Mouse (Mus musculus): ENCODE data around the gene Usp36. TPM values are rescaled to one million over a fixed set of nuclear protein-coding genes. Genes with fewer than 3 reads are reported as not detected.

Gene Usp36
- polyA plus RNA-seq, 1 experiment from 2014 or later: 11.6 TPM

GRCm38 (mm10) chr11:118297967-118298366 lies 7.9 kb upstream of the Usp36 start:
- Histone ChIP-seq H3K4me2 (no peak overlapping the region), H3K27me3 (no peaks in the 10 kb centered on the region), H3K36me3 (peaks cover 9% of the 10 kb centered on the region), H3K9me3 (replicated peaks) (no peaks in the 10 kb centered on the region), H3K4me3 (no peak overlapping the region), H3K27ac (no peak overlapping the region), H3K4me1 (replicated peaks) (no peaks in the 10 kb centered on the region), H3K9ac (no peak overlapping the region)
- ATAC-seq (replicated peaks; ENCODE audit: insufficient number of reproducible peaks, insufficient read depth, low FRiP score, low read depth): no peak
- 79% methylated on average over 3 of the region's 3 CpGs for WGBS

- Histone ChIP-seq H3K4me2 (no peak overlapping the region), H3K36me3 (no peaks in the 10 kb centered on the region), H3K27me3 (no peaks in the 10 kb centered on the region), H3K4me3 (no peak overlapping the region), H3K9ac (no peak overlapping the region), H3K4me1 (replicated peaks) (peaks cover 6% of the 10 kb centered on the region), H3K9me3 (replicated peaks) (no peaks in the 10 kb centered on the region), H3K27ac (no peak overlapping the region)
- 83% methylated on average over 1 of the region's 2 CpGs for WGBS
- ATAC-seq (replicated peaks; ENCODE audit: insufficient number of reproducible peaks, insufficient read depth, low FRiP score, low read depth): no peak
These were observed 5.0 kb upstream of the Usp36 start for GRCm38 (mm10) chr11:118295026-118295425.

GRCm38 (mm10) chr11:118292671-118293070 lies 2.6 kb upstream of the Usp36 start:
- Histone ChIP-seq H3K9me3 (replicated peaks) (no peaks in the 10 kb centered on the region), H3K36me3 (no peaks in the 10 kb centered on the region)

GRCm38 (mm10) chr11:118289562-118289961 lies 482 bp downstream of the Usp36 start:
- Histone ChIP-seq H3K4me3 (peak overlapping the region; percentile 97), H3K9me3 (replicated peaks) (no peaks in the 10 kb centered on the region), H3K27ac (peak overlapping the region; percentile 88), H3K4me1 (replicated peaks) (peaks cover 24% of the 10 kb centered on the region), H3K36me3 (peaks cover 25% of the 10 kb centered on the region), H3K9ac (peak overlapping the region; percentile 96), H3K4me2 (peak overlapping the region; percentile 87), H3K27me3 (no peaks in the 10 kb centered on the region)
- WGBS: under 1% methylated on average over 22 of the region's 22 CpGs
- no peak; the same call in 1 of the 2 replicates for ATAC-seq (replicated peaks; ENCODE audit: insufficient number of reproducible peaks, insufficient read depth, low FRiP score, low read depth)

More at GRCm38 (mm10) chr11:118292671-118293070, 2.6 kb upstream of the Usp36 start:
- 61% methylated on average over 6 of the region's 6 CpGs for WGBS
- no peak overlapping the region for H3K4me3 ChIP-seq
- H3K27ac ChIP-seq: no peak overlapping the region
- peaks cover 17% of the 10 kb centered on the region for H3K4me1 ChIP-seq (replicated peaks)
- no peak for ATAC-seq (replicated peaks; ENCODE audit: insufficient number of reproducible peaks, insufficient read depth, low FRiP score, low read depth)
- no peaks in the 10 kb centered on the region for H3K27me3 ChIP-seq
- no peak overlapping the region for H3K9ac ChIP-seq
- no peak overlapping the region for H3K4me2 ChIP-seq

- Histone ChIP-seq H3K36me3 (peaks cover 30% of the 10 kb centered on the region), H3K4me1 (replicated peaks) (peaks cover 24% of the 10 kb centered on the region), H3K9ac (peak overlapping the region; percentile 96), H3K27me3 (no peaks in the 10 kb centered on the region), H3K4me2 (peak overlapping the region; percentile 87), H3K9me3 (replicated peaks) (no peaks in the 10 kb centered on the region), H3K4me3 (peak overlapping the region; percentile 97), H3K27ac (peak overlapping the region; percentile 88)
- 1% methylated on average over 16 of the region's 16 CpGs for WGBS
- ATAC-seq (replicated peaks; ENCODE audit: insufficient number of reproducible peaks, insufficient read depth, low FRiP score, low read depth): no peak
These were observed 970 bp downstream of the Usp36 start for GRCm38 (mm10) chr11:118289037-118289511.

GRCm38 (mm10) chr11:118287573-118287972 lies 2.5 kb downstream of the Usp36 start:
- 92% methylated on average over 9 of the region's 9 CpGs for WGBS
- H3K36me3 ChIP-seq: peaks cover 44% of the 10 kb centered on the region
- H3K27me3 ChIP-seq: no peaks in the 10 kb centered on the region

GRCm38 (mm10) chr11:118286434-118286833 lies 3.6 kb downstream of the Usp36 start:
- peaks cover 24% of the 10 kb centered on the region for H3K4me1 ChIP-seq (replicated peaks)
- H3K9ac ChIP-seq: no peak overlapping the region
- no peak overlapping the region for H3K4me2 ChIP-seq
- ATAC-seq (replicated peaks; ENCODE audit: insufficient number of reproducible peaks, insufficient read depth, low FRiP score, low read depth): no peak
- 88% methylated on average over 9 of the region's 9 CpGs for WGBS
- H3K27ac ChIP-seq: no peak overlapping the region
- peaks cover 55% of the 10 kb centered on the region for H3K36me3 ChIP-seq
- H3K9me3 ChIP-seq (replicated peaks): no peaks in the 10 kb centered on the region
- no peak overlapping the region for H3K4me3 ChIP-seq
- no peaks in the 10 kb centered on the region for H3K27me3 ChIP-seq

More at GRCm38 (mm10) chr11:118287573-118287972, 2.5 kb downstream of the Usp36 start:
- H3K27ac ChIP-seq: no peak overlapping the region
- no peak overlapping the region for H3K4me2 ChIP-seq
- no peak for ATAC-seq (replicated peaks; ENCODE audit: insufficient number of reproducible peaks, insufficient read depth, low FRiP score, low read depth)
- peaks cover 24% of the 10 kb centered on the region for H3K4me1 ChIP-seq (replicated peaks)
- no peak overlapping the region for H3K9ac ChIP-seq
- no peak overlapping the region for H3K4me3 ChIP-seq
- no peaks in the 10 kb centered on the region for H3K9me3 ChIP-seq (replicated peaks)

GRCm38 (mm10) chr11:118285791-118286190 lies 4.3 kb downstream of the Usp36 start:
- Histone ChIP-seq H3K4me1 (replicated peaks) (peaks cover 21% of the 10 kb centered on the region), H3K27ac (0 out of 2 replicates have a peak overlapping the region, but pooled peaks have one; percentile 20), H3K27me3 (no peaks in the 10 kb centered on the region), H3K9me3 (replicated peaks) (no peaks in the 10 kb centered on the region), H3K4me2 (no peak overlapping the region), H3K36me3 (peaks cover 55% of the 10 kb centered on the region), H3K9ac (no peak overlapping the region), H3K4me3 (no peak overlapping the region)
- 82% methylated on average over 13 of the region's 13 CpGs for WGBS
- ATAC-seq (replicated peaks; ENCODE audit: insufficient number of reproducible peaks, insufficient read depth, low FRiP score, low read depth): no peak

- no peak for ATAC-seq (replicated peaks; ENCODE audit: insufficient number of reproducible peaks, insufficient read depth, low FRiP score, low read depth)
- 89% methylated on average over 3 of the region's 3 CpGs for WGBS
These were observed 9.8 kb downstream of the Usp36 start for GRCm38 (mm10) chr11:118280218-118280617.

GRCm38 (mm10) chr11:118276328-118276727 lies 13.7 kb downstream of the Usp36 start:
- no peak overlapping the region for H3K27ac ChIP-seq
- no peak overlapping the region for H3K4me3 ChIP-seq
- no peak overlapping the region for H3K4me2 ChIP-seq
- ATAC-seq (replicated peaks; ENCODE audit: insufficient number of reproducible peaks, insufficient read depth, low FRiP score, low read depth): no peak
- H3K36me3 ChIP-seq: peaks cover 91% of the 10 kb centered on the region
- no peaks in the 10 kb centered on the region for H3K9me3 ChIP-seq (replicated peaks)
- no peak overlapping the region for H3K9ac ChIP-seq
- WGBS: 85% methylated on average over 7 of the region's 7 CpGs
- no peaks in the 10 kb centered on the region for H3K27me3 ChIP-seq
- no peaks in the 10 kb centered on the region for H3K4me1 ChIP-seq (replicated peaks)

More at GRCm38 (mm10) chr11:118280218-118280617, 9.8 kb downstream of the Usp36 start:
- no peak overlapping the region for H3K27ac ChIP-seq
- peak overlapping the region; percentile 25; the same call in 1 of the 2 replicates for H3K9ac ChIP-seq
- H3K27me3 ChIP-seq: no peaks in the 10 kb centered on the region
- H3K9me3 ChIP-seq (replicated peaks): no peaks in the 10 kb centered on the region
- H3K4me1 ChIP-seq (replicated peaks): no peaks in the 10 kb centered on the region
- H3K4me2 ChIP-seq: no peak overlapping the region
- H3K36me3 ChIP-seq: peaks cover 90% of the 10 kb centered on the region
- no peak overlapping the region for H3K4me3 ChIP-seq

GRCm38 (mm10) chr11:118275092-118275491 lies 15.0 kb downstream of the Usp36 start:
- no peak for ATAC-seq (replicated peaks; ENCODE audit: insufficient number of reproducible peaks, insufficient read depth, low FRiP score, low read depth)
- WGBS: 95% methylated on average over 9 of the region's 9 CpGs
- Histone ChIP-seq H3K4me1 (replicated peaks) (no peaks in the 10 kb centered on the region), H3K9me3 (replicated peaks) (no peaks in the 10 kb centered on the region), H3K4me2 (no peak overlapping the region), H3K27ac (no peak overlapping the region), H3K4me3 (no peak overlapping the region), H3K9ac (no peak overlapping the region), H3K36me3 (peaks cover 95% of the 10 kb centered on the region), H3K27me3 (no peaks in the 10 kb centered on the region)

GRCm38 (mm10) chr11:118269827-118270226 lies 20.2 kb downstream of the Usp36 start:
- Histone ChIP-seq H3K27ac (no peak overlapping the region), H3K36me3 (peaks cover 88% of the 10 kb centered on the region), H3K9me3 (replicated peaks) (no peaks in the 10 kb centered on the region), H3K4me1 (replicated peaks) (no peaks in the 10 kb centered on the region), H3K4me3 (no peak overlapping the region), H3K27me3 (no peaks in the 10 kb centered on the region), H3K4me2 (no peak overlapping the region), H3K9ac (no peak overlapping the region)
- no peak for ATAC-seq (replicated peaks; ENCODE audit: insufficient number of reproducible peaks, insufficient read depth, low FRiP score, low read depth)
- 91% methylated on average over 3 of the region's 3 CpGs for WGBS
